Mouse (Mus musculus) kidney, adult 2 months (tissue): Measurements from ENCODE around the gene Ap2a2.

ENCODE experiments used
- CTCF ChIP-seq: fragments of 200-500 bp; conservative IDR thresholded peaks from 2 replicates; pipeline ENCODE4 v1.5.1; 2011; ENCODE audit warnings: low read depth, mild to moderate bottlenecking, control low read depth, low read length, moderate library complexity, mixed read lengths; ENCODE audit not compliant: insufficient read depth, insufficient read length
- POLR2A ChIP-seq: fragments of 200-500 bp; IDR thresholded peaks from one replicate; pipeline ENCODE4 v1.6.1; 2011; ENCODE audit warnings: low read depth, low read length, control low read depth

DNA sequence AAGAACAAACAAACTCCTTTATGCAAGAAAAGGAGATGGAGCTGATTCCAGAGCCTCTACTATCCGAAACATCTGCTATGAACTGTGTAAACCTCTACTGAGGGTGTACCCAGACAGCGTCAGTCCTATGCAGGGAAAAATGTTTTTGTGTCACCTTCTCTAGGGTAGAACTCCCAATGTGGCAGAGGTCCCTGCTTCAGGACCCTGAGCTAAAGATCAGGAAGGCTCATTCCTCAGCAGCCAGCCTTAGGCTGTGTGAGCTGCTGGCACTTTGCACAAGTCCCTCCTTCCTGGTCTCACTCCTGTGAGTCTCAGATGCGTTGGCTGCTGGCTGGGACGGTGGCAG lies 36.4 kb upstream of the Ap2a2 start:
- TF ChIP-seq POLR2A (no peak), CTCF (no peak)
